Mouse (Mus musculus) embryonic fibroblast, embryonic 13.5 days (primary cell): ENCODE measurements around the gene Ankrd44.

Experiments used
- CTCF ChIP-seq: IDR thresholded peaks from 2 replicates; pipeline ENCODE4 v1.5.1; 2011; ENCODE audit warnings: mild to moderate bottlenecking, control low read depth, low read length, moderate library complexity, borderline replicate concordance; ENCODE audit not compliant: insufficient read depth
- POLR2A ChIP-seq: IDR thresholded peaks from 2 replicates; pipeline ENCODE4 v1.6.1; 2011; ENCODE audit warnings: low read depth, mild to moderate bottlenecking, control low read depth, low read length, moderate library complexity

GRCm38 (mm10) chr1:54864928-54865652 lies 61.1 kb downstream of the Ankrd44 start:
- TF ChIP-seq CTCF (no peak), POLR2A (no peak)
